Mouse (Mus musculus): ENCODE data around the gene Sim1. TPM values are rescaled to one million over a fixed set of nuclear protein-coding genes. Genes with fewer than 3 reads are reported as not detected.

The Sim1 gene
- polyA plus RNA-seq, 1 experiment from 2014 or later, result 0.05 TPM

- H3K4me3 ChIP-seq (ENCODE audit: low read depth, low read length), result peak overlapping the region; percentile 15
- ATAC-seq (replicated peaks; ENCODE audit: low FRiP score, low TSS enrichment, low read depth), result peak; percentile 49; the same call in 1 of the 2 replicates
- no peaks in the 10 kb centered on the region for H3K36me3 ChIP-seq (ENCODE audit: control insufficient read depth, insufficient read depth, low read length)
- H3K27me3 ChIP-seq (replicated peaks; ENCODE audit: control insufficient read depth, insufficient read depth, low read length), result peaks cover 83% of the 10 kb centered on the region
- no peaks in the 10 kb centered on the region; the same call in 1 of the 2 replicates for H3K4me1 ChIP-seq (replicated peaks; ENCODE audit: control insufficient read depth, insufficient read depth, low read length)
- DNase-seq (ENCODE audit: low spot score), result no peak
- no peak overlapping the region for H3K9ac ChIP-seq (ENCODE audit: low read length)
- H3K27ac ChIP-seq (ENCODE audit: low read depth), result no peak overlapping the region
- peak overlapping the region; percentile 37 for H3K4me2 ChIP-seq (ENCODE audit: low read length)
- no peaks in the 10 kb centered on the region for H3K9me3 ChIP-seq (ENCODE audit: control insufficient read depth, low read length)
- 4% methylated on average over 16 of the region's 16 CpGs for WGBS
Observed at GRCm38 (mm10) chr10:50910400-50910799, 15.8 kb downstream of the Sim1 start.

- 7% methylated on average over 12 of the region's 12 CpGs for whole genome bisulfite sequencing
- Histone ChIP-seq H3K4me3 (ENCODE audit: low read depth, low read length) (peak overlapping the region; percentile 15), H3K9ac (ENCODE audit: low read length) (no peak overlapping the region), H3K4me2 (ENCODE audit: low read length) (peak overlapping the region; percentile 37), H3K4me1 (replicated peaks; ENCODE audit: control insufficient read depth, insufficient read depth, low read length) (no peaks in the 10 kb centered on the region; the same call in 1 of the 2 replicates), H3K9me3 (ENCODE audit: control insufficient read depth, low read length) (no peaks in the 10 kb centered on the region), H3K36me3 (ENCODE audit: control insufficient read depth, insufficient read depth, low read length) (no peaks in the 10 kb centered on the region), H3K27me3 (replicated peaks; ENCODE audit: control insufficient read depth, insufficient read depth, low read length) (peaks cover 77% of the 10 kb centered on the region), H3K27ac (ENCODE audit: low read depth) (no peak overlapping the region)
- DNase-seq (ENCODE audit: low spot score), result no peak
- ATAC-seq (replicated peaks; ENCODE audit: low FRiP score, low TSS enrichment, low read depth), result peak; percentile 74
Observed at GRCm38 (mm10) chr10:50910861-50911410, 16.4 kb downstream of the Sim1 start.

- H3K27ac ChIP-seq (ENCODE audit: low read depth), result no peak overlapping the region
- ATAC-seq (replicated peaks; ENCODE audit: low FRiP score, low TSS enrichment, low read depth) (no peak), DNase-seq (ENCODE audit: low spot score) (no peak)
- no peaks in the 10 kb centered on the region; the same call in 1 of the 2 replicates for H3K4me1 ChIP-seq (replicated peaks; ENCODE audit: control insufficient read depth, insufficient read depth, low read length)
- no peak overlapping the region for H3K4me2 ChIP-seq (ENCODE audit: low read length)
- no peak overlapping the region for H3K9ac ChIP-seq (ENCODE audit: low read length)
- no peaks in the 10 kb centered on the region for H3K9me3 ChIP-seq (ENCODE audit: control insufficient read depth, low read length)
- no peak overlapping the region for H3K4me3 ChIP-seq (ENCODE audit: low read depth, low read length)
- H3K27me3 ChIP-seq (replicated peaks; ENCODE audit: control insufficient read depth, insufficient read depth, low read length), result peaks cover 31% of the 10 kb centered on the region
- no peaks in the 10 kb centered on the region for H3K36me3 ChIP-seq (ENCODE audit: control insufficient read depth, insufficient read depth, low read length)
- WGBS, result 46% methylated on average over 2 of the region's 2 CpGs
Observed at GRCm38 (mm10) chr10:50915607-50916006, 21.1 kb downstream of the Sim1 start.

- Histone ChIP-seq H3K9me3 (ENCODE audit: control insufficient read depth, low read length) (no peaks in the 10 kb centered on the region), H3K4me1 (replicated peaks; ENCODE audit: control insufficient read depth, insufficient read depth, low read length) (no peaks in the 10 kb centered on the region), H3K27me3 (replicated peaks; ENCODE audit: control insufficient read depth, insufficient read depth, low read length) (no peaks in the 10 kb centered on the region), H3K4me3 (ENCODE audit: low read depth, low read length) (no peak overlapping the region), H3K36me3 (ENCODE audit: control insufficient read depth, insufficient read depth, low read length) (no peaks in the 10 kb centered on the region), H3K27ac (ENCODE audit: low read depth) (no peak overlapping the region), H3K4me2 (ENCODE audit: low read length) (no peak overlapping the region), H3K9ac (ENCODE audit: low read length) (no peak overlapping the region)
- DNase-seq (ENCODE audit: low spot score) (no peak), ATAC-seq (replicated peaks; ENCODE audit: low FRiP score, low TSS enrichment, low read depth) (no peak)
- WGBS, result 65% methylated on average over 5 of the region's 5 CpGs
Observed at GRCm38 (mm10) chr10:50929281-50929680, 34.7 kb downstream of the Sim1 start.

GRCm38 (mm10) chr10:50935673-50936072, 41.1 kb downstream of the Sim1 start:
- no peak for ATAC-seq (replicated peaks; ENCODE audit: low FRiP score, low TSS enrichment, low read depth)
- no peak overlapping the region for H3K27ac ChIP-seq (ENCODE audit: low read depth)
- no peak overlapping the region for H3K4me2 ChIP-seq (ENCODE audit: low read length)
- DNase-seq (ENCODE audit: low spot score), result no peak
- H3K27me3 ChIP-seq (replicated peaks; ENCODE audit: control insufficient read depth, insufficient read depth, low read length), result no peaks in the 10 kb centered on the region
- H3K4me1 ChIP-seq (replicated peaks; ENCODE audit: control insufficient read depth, insufficient read depth, low read length), result no peaks in the 10 kb centered on the region
- no peaks in the 10 kb centered on the region for H3K9me3 ChIP-seq (ENCODE audit: control insufficient read depth, low read length)
- no peak overlapping the region for H3K4me3 ChIP-seq (ENCODE audit: low read depth, low read length)
- no peaks in the 10 kb centered on the region for H3K36me3 ChIP-seq (ENCODE audit: control insufficient read depth, insufficient read depth, low read length)
- no peak overlapping the region for H3K9ac ChIP-seq (ENCODE audit: low read length)

- H3K27ac ChIP-seq (ENCODE audit: low read depth), result no peak overlapping the region
- H3K36me3 ChIP-seq (ENCODE audit: control insufficient read depth, insufficient read depth, low read length), result no peaks in the 10 kb centered on the region
- H3K9ac ChIP-seq (ENCODE audit: low read length), result no peak overlapping the region
- H3K4me1 ChIP-seq (replicated peaks; ENCODE audit: control insufficient read depth, insufficient read depth, low read length), result no peaks in the 10 kb centered on the region
- H3K4me2 ChIP-seq (ENCODE audit: low read length), result no peak overlapping the region
- ATAC-seq (replicated peaks; ENCODE audit: low FRiP score, low TSS enrichment, low read depth) (no peak), DNase-seq (ENCODE audit: low spot score) (no peak)
- 78% methylated on average over 1 of the region's 1 CpGs for WGBS
- H3K9me3 ChIP-seq (ENCODE audit: control insufficient read depth, low read length), result no peaks in the 10 kb centered on the region
- H3K27me3 ChIP-seq (replicated peaks; ENCODE audit: control insufficient read depth, insufficient read depth, low read length), result no peaks in the 10 kb centered on the region
- H3K4me3 ChIP-seq (ENCODE audit: low read depth, low read length), result no peak overlapping the region
Observed at GRCm38 (mm10) chr10:50973625-50974024, 79.1 kb downstream of the Sim1 start.

- Histone ChIP-seq H3K27ac (ENCODE audit: low read depth) (no peak overlapping the region), H3K27me3 (replicated peaks; ENCODE audit: control insufficient read depth, insufficient read depth, low read length) (no peaks in the 10 kb centered on the region), H3K9me3 (ENCODE audit: control insufficient read depth, low read length) (no peaks in the 10 kb centered on the region), H3K36me3 (ENCODE audit: control insufficient read depth, insufficient read depth, low read length) (no peaks in the 10 kb centered on the region), H3K9ac (ENCODE audit: low read length) (no peak overlapping the region), H3K4me3 (ENCODE audit: low read depth, low read length) (no peak overlapping the region), H3K4me2 (ENCODE audit: low read length) (no peak overlapping the region), H3K4me1 (replicated peaks; ENCODE audit: control insufficient read depth, insufficient read depth, low read length) (no peaks in the 10 kb centered on the region)
- DNase-seq (ENCODE audit: low spot score) (no peak), ATAC-seq (replicated peaks; ENCODE audit: low FRiP score, low TSS enrichment, low read depth) (no peak)
- 78% methylated on average over 3 of the region's 3 CpGs for WGBS
Observed at GRCm38 (mm10) chr10:50981849-50982248, 87.3 kb downstream of the Sim1 start.

- H3K36me3 ChIP-seq (ENCODE audit: control insufficient read depth, insufficient read depth, low read length), result no peaks in the 10 kb centered on the region
- H3K27ac ChIP-seq (ENCODE audit: low read depth), result no peak overlapping the region
- H3K27me3 ChIP-seq (replicated peaks; ENCODE audit: control insufficient read depth, insufficient read depth, low read length), result no peaks in the 10 kb centered on the region
- no peak overlapping the region for H3K4me2 ChIP-seq (ENCODE audit: low read length)
- ATAC-seq (replicated peaks; ENCODE audit: low FRiP score, low TSS enrichment, low read depth) (no peak), DNase-seq (ENCODE audit: low spot score) (no peak)
- no peak overlapping the region for H3K9ac ChIP-seq (ENCODE audit: low read length)
- no peaks in the 10 kb centered on the region for H3K9me3 ChIP-seq (ENCODE audit: control insufficient read depth, low read length)
- H3K4me3 ChIP-seq (ENCODE audit: low read depth, low read length), result no peak overlapping the region
- 92% methylated on average over 4 of the region's 4 CpGs for WGBS
- no peaks in the 10 kb centered on the region for H3K4me1 ChIP-seq (replicated peaks; ENCODE audit: control insufficient read depth, insufficient read depth, low read length)
Observed at GRCm38 (mm10) chr10:50983620-50984019, 89.1 kb downstream of the Sim1 start.

GRCm38 (mm10) chr10:51007798-51008197, 113.2 kb downstream of the Sim1 start:
- H3K4me2 ChIP-seq (ENCODE audit: low read length), result no peak overlapping the region
- DNase-seq (ENCODE audit: low spot score) (no peak), ATAC-seq (replicated peaks; ENCODE audit: low FRiP score, low TSS enrichment, low read depth) (no peak)
- no peaks in the 10 kb centered on the region for H3K9me3 ChIP-seq (ENCODE audit: control insufficient read depth, low read length)
- no peaks in the 10 kb centered on the region for H3K4me1 ChIP-seq (replicated peaks; ENCODE audit: control insufficient read depth, insufficient read depth, low read length)
- no peak overlapping the region for H3K9ac ChIP-seq (ENCODE audit: low read length)
- no peak overlapping the region for H3K4me3 ChIP-seq (ENCODE audit: low read depth, low read length)
- 73% methylated on average over 3 of the region's 3 CpGs for WGBS
- H3K27me3 ChIP-seq (replicated peaks; ENCODE audit: control insufficient read depth, insufficient read depth, low read length), result no peaks in the 10 kb centered on the region
- no peak overlapping the region for H3K27ac ChIP-seq (ENCODE audit: low read depth)
- H3K36me3 ChIP-seq (ENCODE audit: control insufficient read depth, insufficient read depth, low read length), result no peaks in the 10 kb centered on the region

Data from intestine, embryonic 14.5 days (tissue).